Mouse (Mus musculus): ENCODE data around the gene Upk3a. TPM values are rescaled to one million over a fixed set of nuclear protein-coding genes. Genes with fewer than 3 reads are reported as not detected.

Gene Upk3a
- polyA plus RNA-seq, 1 experiment from 2014 or later, result 74.8 TPM

GRCm38 (mm10) chr15:84986171-84987019, 30.5 kb upstream of the Upk3a start:
- Histone ChIP-seq H3K9me3 (ENCODE audit: low read length) (no peaks in the 10 kb centered on the region), H3K36me3 (ENCODE audit: insufficient read depth, low read length) (no peaks in the 10 kb centered on the region), H3K4me2 (replicated peaks; ENCODE audit: low read depth, low read length) (peak overlapping the region; percentile 77), H3K9ac (replicated peaks; ENCODE audit: low read length) (peak overlapping the region; percentile 88), H3K4me3 (ENCODE audit: low read length) (peak overlapping the region; percentile 75), H3K27ac (ENCODE audit: low read length) (no peak overlapping the region), H3K4me1 (ENCODE audit: insufficient read depth, low read length) (peaks cover 19% of the 10 kb centered on the region), H3K27me3 (ENCODE audit: insufficient read depth, low read length) (no peaks in the 10 kb centered on the region)
- WGBS, result 71% methylated on average over 4 of the region's 4 CpGs
- no peak for ATAC-seq (ENCODE audit: low FRiP score, low TSS enrichment)

GRCm38 (mm10) chr15:84987020-84987815, 29.7 kb upstream of the Upk3a start:
- H3K4me1 ChIP-seq (ENCODE audit: insufficient read depth, low read length), result peaks cover 19% of the 10 kb centered on the region
- H3K9ac ChIP-seq (replicated peaks; ENCODE audit: low read length), result peak overlapping the region; percentile 88
- ATAC-seq (ENCODE audit: low FRiP score, low TSS enrichment), result peak; percentile 70
- no peaks in the 10 kb centered on the region for H3K9me3 ChIP-seq (ENCODE audit: low read length)
- H3K4me2 ChIP-seq (replicated peaks; ENCODE audit: low read depth, low read length), result peak overlapping the region; percentile 77
- under 1% methylated on average over 53 of the region's 53 CpGs for whole genome bisulfite sequencing
- peak overlapping the region; percentile 75 for H3K4me3 ChIP-seq (ENCODE audit: low read length)
- no peaks in the 10 kb centered on the region for H3K36me3 ChIP-seq (ENCODE audit: insufficient read depth, low read length)
- peak overlapping the region; percentile 32; the same call in 1 of the 2 replicates for H3K27ac ChIP-seq (ENCODE audit: low read length)
- H3K27me3 ChIP-seq (ENCODE audit: insufficient read depth, low read length), result no peaks in the 10 kb centered on the region

- H3K9me3 ChIP-seq (ENCODE audit: low read length), result no peaks in the 10 kb centered on the region
- WGBS, result under 1% methylated on average over 41 of the region's 59 CpGs
- H3K27ac ChIP-seq (ENCODE audit: low read length), result peak within 1 kb of the TSS; percentile 32; the same call in 1 of the 2 replicates
- peak within 1 kb of the TSS; percentile 77 for H3K4me2 ChIP-seq (replicated peaks; ENCODE audit: low read depth, low read length)
- no peaks in the 10 kb centered on the region for H3K36me3 ChIP-seq (ENCODE audit: insufficient read depth, low read length)
- peak within 1 kb of the TSS; percentile 88 for H3K9ac ChIP-seq (replicated peaks; ENCODE audit: low read length)
- H3K4me3 ChIP-seq (ENCODE audit: low read length), result peak within 1 kb of the TSS; percentile 75
- peak; percentile 93 for ATAC-seq (ENCODE audit: low FRiP score, low TSS enrichment)
- no peaks in the 10 kb centered on the region for H3K27me3 ChIP-seq (ENCODE audit: insufficient read depth, low read length)
- H3K4me1 ChIP-seq (ENCODE audit: insufficient read depth, low read length), result peaks cover 19% of the 10 kb centered on the region
Observed at GRCm38 (mm10) chr15:84987874-84988825, 28.8 kb upstream of the Upk3a start, which contains the start of gene 5031439G07Rik. Gene 5031439G07Rik, minus strand, starts transcription at chr15:84988551.

- Histone ChIP-seq H3K27me3 (ENCODE audit: insufficient read depth, low read length) (no peaks in the 10 kb centered on the region), H3K4me1 (ENCODE audit: insufficient read depth, low read length) (peaks cover 19% of the 10 kb centered on the region), H3K4me2 (replicated peaks; ENCODE audit: low read depth, low read length) (no peak overlapping the region), H3K9ac (replicated peaks; ENCODE audit: low read length) (no peak overlapping the region), H3K27ac (ENCODE audit: low read length) (no peak overlapping the region), H3K36me3 (ENCODE audit: insufficient read depth, low read length) (no peaks in the 10 kb centered on the region), H3K4me3 (ENCODE audit: low read length) (no peak overlapping the region), H3K9me3 (ENCODE audit: low read length) (no peaks in the 10 kb centered on the region)
- ATAC-seq (ENCODE audit: low FRiP score, low TSS enrichment), result no peak
- 79% methylated on average over 3 of the region's 3 CpGs for WGBS
Observed at GRCm38 (mm10) chr15:84989098-84989497, 27.8 kb upstream of the Upk3a start.

GRCm38 (mm10) chr15:84989771-84990170, 27.2 kb upstream of the Upk3a start:
- no peak overlapping the region for H3K27ac ChIP-seq (ENCODE audit: low read length)
- no peak for ATAC-seq (ENCODE audit: low FRiP score, low TSS enrichment)
- WGBS, result 75% methylated on average over 7 of the region's 7 CpGs
- H3K4me1 ChIP-seq (ENCODE audit: insufficient read depth, low read length), result peaks cover 19% of the 10 kb centered on the region
- H3K9me3 ChIP-seq (ENCODE audit: low read length), result no peaks in the 10 kb centered on the region
- no peak overlapping the region for H3K4me3 ChIP-seq (ENCODE audit: low read length)
- H3K36me3 ChIP-seq (ENCODE audit: insufficient read depth, low read length), result no peaks in the 10 kb centered on the region
- no peak overlapping the region for H3K9ac ChIP-seq (replicated peaks; ENCODE audit: low read length)
- H3K4me2 ChIP-seq (replicated peaks; ENCODE audit: low read depth, low read length), result no peak overlapping the region
- no peaks in the 10 kb centered on the region for H3K27me3 ChIP-seq (ENCODE audit: insufficient read depth, low read length)

GRCm38 (mm10) chr15:84994498-84994897, 22.4 kb upstream of the Upk3a start:
- ATAC-seq (ENCODE audit: low FRiP score, low TSS enrichment), result no peak
- no peaks in the 10 kb centered on the region for H3K9me3 ChIP-seq (ENCODE audit: low read length)
- no peak overlapping the region for H3K4me2 ChIP-seq (replicated peaks; ENCODE audit: low read depth, low read length)
- no peak overlapping the region for H3K4me3 ChIP-seq (ENCODE audit: low read length)
- no peaks in the 10 kb centered on the region for H3K36me3 ChIP-seq (ENCODE audit: insufficient read depth, low read length)
- H3K27me3 ChIP-seq (ENCODE audit: insufficient read depth, low read length), result no peaks in the 10 kb centered on the region
- WGBS, result 34% methylated on average over 6 of the region's 6 CpGs
- no peaks in the 10 kb centered on the region for H3K4me1 ChIP-seq (ENCODE audit: insufficient read depth, low read length)
- H3K27ac ChIP-seq (ENCODE audit: low read length), result no peak overlapping the region
- H3K9ac ChIP-seq (replicated peaks; ENCODE audit: low read length), result no peak overlapping the region

GRCm38 (mm10) chr15:84995041-84995440, 21.9 kb upstream of the Upk3a start:
- H3K27me3 ChIP-seq (ENCODE audit: insufficient read depth, low read length), result no peaks in the 10 kb centered on the region
- H3K4me2 ChIP-seq (replicated peaks; ENCODE audit: low read depth, low read length), result no peak overlapping the region
- no peaks in the 10 kb centered on the region for H3K4me1 ChIP-seq (ENCODE audit: insufficient read depth, low read length)
- no peak overlapping the region for H3K27ac ChIP-seq (ENCODE audit: low read length)
- H3K9ac ChIP-seq (replicated peaks; ENCODE audit: low read length), result no peak overlapping the region
- no peak for ATAC-seq (ENCODE audit: low FRiP score, low TSS enrichment)
- H3K4me3 ChIP-seq (ENCODE audit: low read length), result no peak overlapping the region
- no peaks in the 10 kb centered on the region for H3K9me3 ChIP-seq (ENCODE audit: low read length)
- no peaks in the 10 kb centered on the region for H3K36me3 ChIP-seq (ENCODE audit: insufficient read depth, low read length)
- WGBS, result 39% methylated on average over 6 of the region's 6 CpGs

GRCm38 (mm10) chr15:84995967-84996366, 21.0 kb upstream of the Upk3a start:
- ATAC-seq (ENCODE audit: low FRiP score, low TSS enrichment), result 0 out of 2 replicates have a peak, but pooled peaks have one; percentile 15
- Histone ChIP-seq H3K27me3 (ENCODE audit: insufficient read depth, low read length) (no peaks in the 10 kb centered on the region), H3K9me3 (ENCODE audit: low read length) (no peaks in the 10 kb centered on the region), H3K27ac (ENCODE audit: low read length) (no peak overlapping the region), H3K4me1 (ENCODE audit: insufficient read depth, low read length) (no peaks in the 10 kb centered on the region), H3K4me3 (ENCODE audit: low read length) (no peak overlapping the region), H3K4me2 (replicated peaks; ENCODE audit: low read depth, low read length) (no peak overlapping the region), H3K9ac (replicated peaks; ENCODE audit: low read length) (no peak overlapping the region), H3K36me3 (ENCODE audit: insufficient read depth, low read length) (no peaks in the 10 kb centered on the region)
- 5% methylated on average over 1 of the region's 1 CpGs for WGBS

- no peak overlapping the region for H3K9ac ChIP-seq (replicated peaks; ENCODE audit: low read length)
- no peak for ATAC-seq (ENCODE audit: low FRiP score, low TSS enrichment)
- H3K4me2 ChIP-seq (replicated peaks; ENCODE audit: low read depth, low read length), result no peak overlapping the region
- H3K4me3 ChIP-seq (ENCODE audit: low read length), result no peak overlapping the region
- H3K9me3 ChIP-seq (ENCODE audit: low read length), result no peaks in the 10 kb centered on the region
- H3K27me3 ChIP-seq (ENCODE audit: insufficient read depth, low read length), result no peaks in the 10 kb centered on the region
- H3K4me1 ChIP-seq (ENCODE audit: insufficient read depth, low read length), result no peaks in the 10 kb centered on the region
- 67% methylated on average over 14 of the region's 14 CpGs for WGBS
- no peaks in the 10 kb centered on the region for H3K36me3 ChIP-seq (ENCODE audit: insufficient read depth, low read length)
- no peak overlapping the region for H3K27ac ChIP-seq (ENCODE audit: low read length)
Observed at GRCm38 (mm10) chr15:84997768-84998454, 19.0 kb upstream of the Upk3a start.

Data from kidney, embryonic 16.5 days (tissue).